Mouse (Mus musculus): ENCODE results near the gene C1qtnf7. TPM values are rescaled to one million over a fixed set of nuclear protein-coding genes. Genes with fewer than 3 reads are reported as not detected.

C1qtnf7 gene
- total RNA-seq, 2 experiments from 2014 or later, result 0.87 to 1.3 TPM

DNA sequence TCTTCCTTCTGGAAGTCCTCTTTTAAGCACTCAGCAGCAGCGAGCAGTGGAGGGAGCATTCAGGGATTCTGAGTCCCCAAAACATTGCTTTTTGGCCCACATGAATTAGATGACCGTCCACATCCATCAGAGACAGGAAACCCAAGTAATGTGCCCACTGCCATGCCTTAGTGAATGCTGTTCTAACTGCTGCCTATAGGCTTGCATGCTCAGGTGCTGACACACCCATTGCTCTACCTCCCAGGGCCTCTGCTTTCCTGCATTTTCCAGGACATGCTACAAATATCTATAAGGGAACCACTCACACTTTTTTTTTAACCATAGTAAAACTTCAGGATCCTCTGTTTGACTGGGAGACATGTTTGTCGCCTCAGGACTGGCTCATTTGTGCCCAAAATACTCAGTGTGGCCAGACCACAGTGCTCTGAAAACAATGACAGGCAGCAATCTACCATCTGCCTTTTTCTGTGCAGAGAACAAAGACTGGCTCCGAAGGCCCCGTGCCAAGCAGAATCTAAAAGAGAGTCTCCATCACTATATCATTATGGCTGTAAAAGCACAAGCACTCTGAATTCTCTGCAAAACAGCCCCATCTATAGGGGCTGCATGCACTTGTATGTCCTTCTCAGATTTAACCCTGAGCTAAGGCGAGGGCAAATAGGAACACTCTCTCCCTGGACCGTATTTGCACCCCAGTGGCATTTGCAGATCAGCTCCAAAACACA lies 106.4 kb downstream of the C1qtnf7 start:
- DNase-seq, result no peak

DNA sequence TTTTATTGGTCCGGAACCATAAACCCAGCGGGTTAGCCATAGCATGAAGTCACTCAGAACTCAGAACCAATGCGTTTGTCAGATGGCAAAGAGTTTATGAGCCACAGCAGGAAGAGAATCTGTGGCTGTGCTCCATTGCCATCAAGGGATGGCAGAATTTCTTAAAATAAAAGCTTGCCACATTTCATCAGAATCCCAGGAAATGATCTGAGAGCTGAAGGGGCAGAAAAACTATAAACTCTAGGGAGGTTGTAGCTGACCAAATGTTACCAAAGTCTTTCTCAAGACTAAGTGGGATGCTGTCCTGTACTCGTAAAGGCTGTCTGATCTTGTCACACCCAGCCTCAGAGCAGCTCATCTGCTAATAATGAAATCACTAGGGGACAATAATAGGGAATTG lies 110.1 kb downstream of the C1qtnf7 start:
- no peak for DNase-seq

DNA sequence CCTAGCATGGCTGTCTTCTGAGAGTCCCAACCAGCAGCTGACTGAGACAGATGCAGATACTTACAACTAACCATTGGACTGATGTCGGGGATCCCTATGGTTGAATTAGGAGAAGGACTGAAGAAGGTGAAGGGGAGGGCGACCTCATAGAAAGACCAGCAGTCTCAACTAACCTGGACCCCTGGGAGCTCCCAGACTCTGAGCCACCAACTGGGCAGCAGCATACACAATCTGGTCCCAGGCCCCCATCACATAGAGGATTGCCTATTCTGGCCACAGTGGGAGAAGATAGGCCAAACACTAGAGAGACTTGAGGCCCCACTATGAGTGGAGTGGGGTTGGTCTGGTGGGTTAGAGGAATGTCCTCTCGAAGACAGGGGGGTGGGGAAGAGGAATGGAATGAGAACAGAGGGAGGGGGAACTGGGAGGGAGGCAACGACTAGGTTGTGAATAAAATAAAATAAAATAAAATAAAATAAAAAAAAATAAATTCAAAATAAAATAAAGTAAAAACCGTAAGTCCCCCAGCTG lies 118.8 kb downstream of the C1qtnf7 start:
- DNase-seq, result no peak

DNA sequence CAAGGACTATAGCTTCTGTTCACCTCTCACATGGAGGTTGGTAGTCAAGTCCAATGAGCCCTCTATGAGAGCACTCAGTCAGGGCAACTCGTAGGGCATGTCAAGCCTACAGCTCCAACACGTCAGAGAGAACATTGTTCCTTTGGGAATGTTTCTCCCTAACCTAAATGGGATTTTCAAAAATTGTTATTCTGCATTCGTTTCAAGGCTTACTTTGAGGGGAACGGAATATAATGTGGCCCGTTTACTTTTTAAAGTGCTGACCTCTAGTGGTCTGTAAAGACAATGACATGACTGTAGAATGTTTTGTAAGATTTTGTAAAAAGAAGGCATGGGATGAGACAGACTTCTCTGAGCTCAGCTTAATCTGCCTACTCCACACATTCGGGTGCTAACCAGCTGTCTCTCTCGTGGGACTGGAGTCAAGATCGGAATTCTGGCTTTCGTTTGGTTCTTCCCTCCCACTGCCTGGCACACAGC lies 119.3 kb downstream of the C1qtnf7 start:
- peak; percentile 64 to 65 for DNase-seq

DNA sequence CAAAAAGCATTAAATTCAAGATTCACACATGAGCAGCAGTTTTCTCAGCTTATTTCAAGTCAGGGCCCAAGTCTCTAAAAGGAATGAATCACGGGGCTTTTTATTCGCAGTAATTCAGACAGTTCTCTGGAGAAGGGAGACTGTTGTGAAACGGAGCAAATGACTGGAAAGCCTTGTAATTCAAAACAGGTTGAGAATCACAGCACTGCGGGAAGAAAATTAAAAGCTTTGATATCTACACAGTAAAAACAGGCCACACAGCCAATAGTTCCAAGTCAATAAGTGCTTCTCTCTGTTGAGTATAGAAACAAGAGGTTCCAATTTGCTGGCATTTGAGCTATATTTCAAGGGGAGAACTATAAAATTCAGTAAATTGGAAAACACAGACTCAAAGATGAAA lies 129.7 kb downstream of the C1qtnf7 start:
- DNase-seq, result no peak

DNA sequence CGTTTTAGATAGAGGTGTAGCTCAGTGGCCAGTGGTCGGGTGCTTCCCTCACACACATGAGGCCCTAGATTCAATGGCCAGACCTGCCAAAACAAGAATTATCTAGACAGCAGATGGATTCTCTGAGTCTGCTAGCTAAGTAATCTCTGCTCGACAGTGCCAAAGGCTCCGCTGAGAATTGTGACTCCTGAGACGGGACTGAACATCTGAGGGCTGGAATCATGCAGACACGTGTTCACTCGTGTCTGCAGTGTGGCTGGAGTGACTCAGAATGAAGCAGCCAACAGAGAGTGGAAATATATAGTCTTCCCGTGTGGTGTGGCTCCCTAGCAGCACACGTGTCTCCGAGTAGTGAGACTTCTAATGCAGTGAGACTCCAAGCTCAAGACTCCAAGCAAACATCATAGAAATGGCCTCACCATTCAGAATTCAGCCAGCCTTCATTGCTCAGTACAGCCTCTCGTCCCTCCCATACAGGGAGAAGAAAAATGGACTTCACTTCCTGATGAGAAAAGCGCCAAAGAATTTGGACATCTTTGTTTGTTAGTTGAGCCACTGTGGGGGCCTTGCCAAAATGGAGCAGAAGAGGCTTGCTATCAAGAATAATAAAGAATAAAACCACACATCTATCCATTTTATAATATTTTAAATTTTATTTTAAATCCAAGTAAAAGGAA lies 131.9 kb downstream of the C1qtnf7 start:
- DNase-seq, result no peak

DNA sequence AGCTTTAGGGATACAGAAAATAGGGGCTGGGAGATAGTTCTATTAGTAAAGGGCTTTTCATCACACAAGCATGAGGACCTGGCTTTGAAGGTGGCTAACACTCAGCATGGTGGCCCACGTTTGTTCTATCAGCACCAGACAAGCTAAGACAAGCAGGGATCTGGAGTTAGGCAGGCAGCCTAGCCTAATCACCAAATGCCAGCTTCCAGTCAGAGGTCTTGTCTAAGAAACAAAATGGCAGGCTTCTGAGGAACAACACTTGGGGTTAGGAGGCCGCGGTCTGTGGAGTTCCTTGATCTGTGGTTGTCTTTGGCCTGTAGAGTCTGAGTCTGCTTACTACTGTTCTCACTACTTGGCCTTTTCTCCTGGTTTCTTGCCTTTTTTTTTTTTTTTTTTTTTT lies 146.2 kb downstream of the C1qtnf7 start:
- no peak for DNase-seq

DNA sequence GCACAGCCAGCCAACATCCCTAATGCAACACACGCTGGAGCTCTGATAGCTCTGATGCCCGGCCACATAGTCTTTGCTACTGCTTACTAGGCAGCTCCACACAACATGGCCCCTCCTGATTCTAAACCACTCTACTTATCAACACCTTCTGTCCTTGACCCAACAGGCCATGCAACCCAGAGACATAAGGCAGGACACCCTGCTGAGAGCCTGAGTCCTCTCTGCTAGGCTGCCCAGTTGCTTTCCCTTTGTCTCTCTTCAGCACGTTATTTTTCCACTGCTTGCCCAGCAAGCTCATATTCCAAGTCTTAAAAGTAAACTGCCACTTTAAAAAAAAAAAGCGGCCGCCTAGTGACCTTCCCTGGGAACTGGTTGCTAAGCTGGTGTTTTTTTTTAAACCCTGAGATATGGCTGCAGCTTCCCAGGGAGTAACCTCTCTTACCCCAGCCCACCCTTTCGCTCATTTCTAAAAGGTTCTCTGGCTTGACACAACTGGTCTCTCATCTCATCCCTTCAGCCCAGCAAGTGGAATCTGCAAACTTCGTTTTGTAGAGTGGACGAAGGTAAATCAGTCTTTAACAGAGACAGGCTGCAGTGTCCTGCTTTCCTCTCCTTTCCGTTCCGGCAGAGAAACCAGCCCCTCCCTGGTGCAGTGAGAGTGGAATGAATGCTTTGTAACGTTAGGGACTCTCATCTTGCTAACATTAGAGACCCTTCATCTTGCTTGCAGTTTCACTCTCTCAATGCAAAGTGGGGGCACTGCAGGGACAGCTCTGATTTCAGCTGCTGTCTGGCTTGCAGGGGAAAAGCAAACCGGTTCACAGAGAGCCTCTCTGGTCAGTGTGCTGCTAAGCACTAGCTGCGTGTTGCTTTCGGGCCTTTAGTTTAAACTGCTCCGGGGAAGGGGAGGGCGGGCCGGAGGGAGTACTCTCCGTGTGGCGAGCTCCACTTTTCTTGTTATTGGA lies 146.9 kb downstream of the C1qtnf7 start, which contains the start of gene Cc2d2a:
Cc2d2a (plus strand) TSS at position 350 of the 965 bp plus-strand sequence.
- DNase-seq, result peak; percentile 34 to 40

DNA sequence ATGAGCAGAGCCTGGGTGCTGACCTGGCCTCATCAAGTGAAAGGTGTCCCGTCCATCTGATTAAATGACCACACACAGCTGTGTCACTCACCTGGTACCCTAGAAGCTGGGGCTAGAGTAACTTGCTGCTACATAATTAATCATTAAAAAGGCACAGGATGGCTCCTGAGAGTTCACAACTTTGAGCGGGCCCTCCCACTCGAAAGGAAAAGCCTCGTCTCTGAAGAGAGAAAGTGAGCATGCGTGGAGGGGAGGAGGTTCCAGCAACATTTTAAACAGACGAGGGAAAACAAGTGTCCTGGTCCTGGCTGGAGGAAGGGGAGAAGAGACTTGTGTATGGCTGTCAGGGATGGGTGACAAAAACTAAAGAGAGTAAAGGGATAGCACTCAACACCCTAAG lies 148.2 kb downstream of the C1qtnf7 start:
- no peak for DNase-seq

DNA sequence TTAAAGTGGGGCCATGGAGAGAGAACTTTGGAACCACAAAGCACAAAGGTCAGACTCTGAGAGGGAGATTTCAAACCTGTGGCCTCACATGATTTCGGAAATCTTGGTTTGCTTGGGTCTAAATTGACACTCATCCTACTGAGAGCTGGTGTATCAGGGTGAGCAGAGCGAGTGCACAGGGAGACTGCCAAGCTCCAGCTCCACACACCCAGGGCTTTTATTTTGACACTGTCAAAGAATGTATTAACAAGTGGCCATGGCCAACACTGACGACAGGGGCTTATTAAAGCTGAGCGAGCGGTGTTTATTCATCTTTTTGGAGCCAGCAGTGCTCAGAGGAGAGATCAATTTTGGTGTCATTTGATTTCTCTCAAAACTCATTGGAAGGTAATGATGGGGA lies 149.8 kb downstream of the C1qtnf7 start:
- no peak for DNase-seq

Other genes starting within 250 kb of the C1qtnf7 start
- gene Cc2d2a, start 146.8 kb downstream of the C1qtnf7 start, total RNA-seq (2021), result 10 to 100 TPM; 16.7 to 18.2 TPM